Mouse (Mus musculus): ENCODE measurements around the gene Noxo1. TPM values are rescaled to one million over a fixed set of nuclear protein-coding genes. Genes with fewer than 3 reads are reported as not detected.
A peak's percentile ranks its signal among the peaks of the same experiment; 100 is the strongest.
"Not testable (repeated sequence)": the region's sequence is repeated elsewhere in the genome, so short reads cannot be mapped to it uniquely, and the experiment has no call there.

Noxo1 gene
- polyA plus RNA-seq, 1 experiment from 2014 or later: 2.0 TPM

- whole genome bisulfite sequencing: 6% methylated on average over 19 of the region's 19 CpGs
- Histone ChIP-seq H3K27ac (ENCODE audit: low read length) (no peak overlapping the region), H3K4me1 (replicated peaks; ENCODE audit: control insufficient read depth, insufficient read depth, low read length) (peaks cover 22% of the 10 kb centered on the region), H3K27me3 (replicated peaks; ENCODE audit: control insufficient read depth, insufficient read depth, low read length) (peaks cover 26% of the 10 kb centered on the region), H3K9me3 (ENCODE audit: control insufficient read depth, low read length) (no peaks in the 10 kb centered on the region), H3K9ac (replicated peaks; ENCODE audit: low read depth, low read length) (peak overlapping the region; percentile 32), H3K4me3 (replicated peaks; ENCODE audit: low read length) (peak overlapping the region; percentile 28), H3K4me2 (ENCODE audit: low read length) (peak overlapping the region; percentile 55), H3K36me3 (ENCODE audit: control insufficient read depth, insufficient read depth) (no peaks in the 10 kb centered on the region)
- no peak; the same call in 1 of the 2 replicates for ATAC-seq
Observed at GRCm38 (mm10) chr17:24653967-24654710, 41.9 kb upstream of the Noxo1 start.

GRCm38 (mm10) chr17:24654969-24655368 lies 41.1 kb upstream of the Noxo1 start:
- Histone ChIP-seq H3K36me3 (ENCODE audit: control insufficient read depth, insufficient read depth) (no peaks in the 10 kb centered on the region), H3K9ac (replicated peaks; ENCODE audit: low read depth, low read length) (no peak overlapping the region), H3K4me2 (ENCODE audit: low read length) (no peak overlapping the region), H3K27ac (ENCODE audit: low read length) (no peak overlapping the region), H3K4me1 (replicated peaks; ENCODE audit: control insufficient read depth, insufficient read depth, low read length) (peaks cover 16% of the 10 kb centered on the region), H3K4me3 (replicated peaks; ENCODE audit: low read length) (no peak overlapping the region), H3K27me3 (replicated peaks; ENCODE audit: control insufficient read depth, insufficient read depth, low read length) (peaks cover 31% of the 10 kb centered on the region), H3K9me3 (ENCODE audit: control insufficient read depth, low read length) (no peaks in the 10 kb centered on the region)
- no peak for ATAC-seq
- WGBS: 78% methylated on average over 4 of the region's 4 CpGs

GRCm38 (mm10) chr17:24658017-24658758 lies 37.8 kb upstream of the Noxo1 start, which contains the start of gene Npw:
Gene Npw, minus strand, starts transcription at chr17:24658457.
- H3K27me3 ChIP-seq (replicated peaks; ENCODE audit: control insufficient read depth, insufficient read depth, low read length): peaks cover 41% of the 10 kb centered on the region
- no peaks in the 10 kb centered on the region for H3K9me3 ChIP-seq (ENCODE audit: control insufficient read depth, low read length)
- peak within 1 kb of the TSS; percentile 44 for H3K4me2 ChIP-seq (ENCODE audit: low read length)
- no peak for ATAC-seq
- no peak within 1 kb of the TSS for H3K27ac ChIP-seq (ENCODE audit: low read length)
- under 1% methylated on average over 47 of the region's 47 CpGs for whole genome bisulfite sequencing
- H3K36me3 ChIP-seq (ENCODE audit: control insufficient read depth, insufficient read depth): no peaks in the 10 kb centered on the region
- H3K9ac ChIP-seq (replicated peaks; ENCODE audit: low read depth, low read length): peak within 1 kb of the TSS; percentile 18
- peak within 1 kb of the TSS; percentile 29 for H3K4me3 ChIP-seq (replicated peaks; ENCODE audit: low read length)
- H3K4me1 ChIP-seq (replicated peaks; ENCODE audit: control insufficient read depth, insufficient read depth, low read length): peaks cover 10% of the 10 kb centered on the region

- not testable (repeated sequence) for H3K36me3 ChIP-seq (ENCODE audit: control insufficient read depth, insufficient read depth); ATAC-seq; H3K9me3 ChIP-seq (ENCODE audit: control insufficient read depth, low read length); H3K27ac ChIP-seq (ENCODE audit: low read length); H3K9ac ChIP-seq (replicated peaks; ENCODE audit: low read depth, low read length); H3K4me3 ChIP-seq (replicated peaks; ENCODE audit: low read length); H3K27me3 ChIP-seq (replicated peaks; ENCODE audit: control insufficient read depth, insufficient read depth, low read length); H3K4me2 ChIP-seq (ENCODE audit: low read length)
- H3K4me1 ChIP-seq (replicated peaks; ENCODE audit: control insufficient read depth, insufficient read depth, low read length): peaks cover 25% of the 10 kb centered on the region
- 58% methylated on average over 7 of the region's 7 CpGs for WGBS
Observed at GRCm38 (mm10) chr17:24667011-24667410, 29.0 kb upstream of the Noxo1 start.

GRCm38 (mm10) chr17:24667416-24667815 lies 28.6 kb upstream of the Noxo1 start:
- Histone ChIP-seq H3K27ac (ENCODE audit: low read length) (no peak overlapping the region), H3K27me3 (replicated peaks; ENCODE audit: control insufficient read depth, insufficient read depth, low read length) (no peaks in the 10 kb centered on the region), H3K9ac (replicated peaks; ENCODE audit: low read depth, low read length) (no peak overlapping the region), H3K4me2 (ENCODE audit: low read length) (no peak overlapping the region), H3K4me3 (replicated peaks; ENCODE audit: low read length) (no peak overlapping the region), H3K4me1 (replicated peaks; ENCODE audit: control insufficient read depth, insufficient read depth, low read length) (peaks cover 29% of the 10 kb centered on the region), H3K9me3 (ENCODE audit: control insufficient read depth, low read length) (no peaks in the 10 kb centered on the region), H3K36me3 (ENCODE audit: control insufficient read depth, insufficient read depth) (no peaks in the 10 kb centered on the region)
- no peak for ATAC-seq
- WGBS: 27% methylated on average over 6 of the region's 6 CpGs

- WGBS: 10% methylated on average over 15 of the region's 15 CpGs
- H3K4me2 ChIP-seq (ENCODE audit: low read length): peak overlapping the region; percentile 47
- not testable (repeated sequence) for H3K9me3 ChIP-seq (ENCODE audit: control insufficient read depth, low read length); H3K27me3 ChIP-seq (replicated peaks; ENCODE audit: control insufficient read depth, insufficient read depth, low read length); H3K36me3 ChIP-seq (ENCODE audit: control insufficient read depth, insufficient read depth)
- H3K4me3 ChIP-seq (replicated peaks; ENCODE audit: low read length): peak overlapping the region; percentile 95
- peak overlapping the region; percentile 86 for H3K27ac ChIP-seq (ENCODE audit: low read length)
- peak; percentile 19; the same call in 1 of the 2 replicates for ATAC-seq
- H3K4me1 ChIP-seq (replicated peaks; ENCODE audit: control insufficient read depth, insufficient read depth, low read length): peaks cover 30% of the 10 kb centered on the region
- H3K9ac ChIP-seq (replicated peaks; ENCODE audit: low read depth, low read length): peak overlapping the region; percentile 96
Observed at GRCm38 (mm10) chr17:24669214-24669544, 26.9 kb upstream of the Noxo1 start.

- Histone ChIP-seq H3K9ac (replicated peaks; ENCODE audit: low read depth, low read length) (peak within 1 kb of the TSS; percentile 96), H3K4me1 (replicated peaks; ENCODE audit: control insufficient read depth, insufficient read depth, low read length) (peaks cover 30% of the 10 kb centered on the region), H3K27me3 (replicated peaks; ENCODE audit: control insufficient read depth, insufficient read depth, low read length) (no peaks in the 10 kb centered on the region), H3K4me2 (ENCODE audit: low read length) (peak within 1 kb of the TSS; percentile 93), H3K36me3 (ENCODE audit: control insufficient read depth, insufficient read depth) (no peaks in the 10 kb centered on the region), H3K9me3 (ENCODE audit: control insufficient read depth, low read length) (no peaks in the 10 kb centered on the region), H3K27ac (ENCODE audit: low read length) (peak within 1 kb of the TSS; percentile 86), H3K4me3 (replicated peaks; ENCODE audit: low read length) (peak within 1 kb of the TSS; percentile 95)
- WGBS: under 1% methylated on average over 60 of the region's 80 CpGs
- peak; percentile 99 for ATAC-seq
Observed at GRCm38 (mm10) chr17:24669545-24670245, 26.3 kb upstream of the Noxo1 start, which contains the start of gene Zfp598. Gene Zfp598, plus strand, starts transcription at chr17:24669687.

GRCm38 (mm10) chr17:24670246-24670844 lies 25.7 kb upstream of the Noxo1 start:
- Histone ChIP-seq H3K4me2 (ENCODE audit: low read length) (peak overlapping the region; percentile 93), H3K4me3 (replicated peaks; ENCODE audit: low read length) (peak overlapping the region; percentile 95), H3K9me3 (ENCODE audit: control insufficient read depth, low read length) (no peaks in the 10 kb centered on the region), H3K36me3 (ENCODE audit: control insufficient read depth, insufficient read depth) (no peaks in the 10 kb centered on the region), H3K27ac (ENCODE audit: low read length) (peak overlapping the region; percentile 78), H3K9ac (replicated peaks; ENCODE audit: low read depth, low read length) (peak overlapping the region; percentile 96), H3K4me1 (replicated peaks; ENCODE audit: control insufficient read depth, insufficient read depth, low read length) (peaks cover 30% of the 10 kb centered on the region), H3K27me3 (replicated peaks; ENCODE audit: control insufficient read depth, insufficient read depth, low read length) (no peaks in the 10 kb centered on the region)
- WGBS: 10% methylated on average over 8 of the region's 8 CpGs
- ATAC-seq: no peak

- ATAC-seq: no peak
- H3K4me2 ChIP-seq (ENCODE audit: low read length): peak overlapping the region; percentile 93
- H3K4me3 ChIP-seq (replicated peaks; ENCODE audit: low read length): no peak overlapping the region
- H3K4me1 ChIP-seq (replicated peaks; ENCODE audit: control insufficient read depth, insufficient read depth, low read length): peaks cover 33% of the 10 kb centered on the region
- H3K9me3 ChIP-seq (ENCODE audit: control insufficient read depth, low read length): no peaks in the 10 kb centered on the region
- 78% methylated on average over 5 of the region's 5 CpGs for WGBS
- no peak overlapping the region for H3K27ac ChIP-seq (ENCODE audit: low read length)
- peak overlapping the region; percentile 5; the same call in 1 of the 2 replicates for H3K9ac ChIP-seq (replicated peaks; ENCODE audit: low read depth, low read length)
- no peaks in the 10 kb centered on the region for H3K27me3 ChIP-seq (replicated peaks; ENCODE audit: control insufficient read depth, insufficient read depth, low read length)
- no peaks in the 10 kb centered on the region for H3K36me3 ChIP-seq (ENCODE audit: control insufficient read depth, insufficient read depth)
Observed at GRCm38 (mm10) chr17:24671346-24671745, 24.7 kb upstream of the Noxo1 start.
